Mouse (Mus musculus) stomach, embryonic 15.5 days (tissue): ENCODE data around the gene Olfr433. TPM values are rescaled to one million over a fixed set of nuclear protein-coding genes. Genes with fewer than 3 reads are reported as not detected.
A peak's percentile ranks its signal among the peaks of the same experiment; 100 is the strongest.
"Not testable (repeated sequence)": the region's sequence is repeated elsewhere in the genome, so short reads cannot be mapped to it uniquely, and the experiment has no call there.

Experiments used
- ATAC-seq: fragments of 200-750 bp; cut with Nextera tagmentation; 2 replicates; pipeline ENCODE4 v1.8.0; 2017; ENCODE audit warnings: low read depth, moderate number of reproducible peaks, moderate TSS enrichment; ENCODE audit not compliant: insufficient read depth, low FRiP score
- H3K27ac ChIP-seq: fragments of 300-500 bp; sonication (generic); 2 replicates; pipeline ENCODE4 v1.5.1; 2015; ENCODE audit warnings: mild to moderate bottlenecking, inconsistent platforms
- H3K27me3 ChIP-seq: fragments of 300-500 bp; sonication (generic); replicated peaks from 2 replicates; pipeline ENCODE4 v1.6.1; 2015; ENCODE audit warnings: inconsistent platforms
- H3K36me3 ChIP-seq: fragments of 300-500 bp; sonication (generic); 2 replicates; pipeline ENCODE4 v1.6.1; 2015; ENCODE audit warnings: inconsistent platforms
- H3K4me1 ChIP-seq: fragments of 300-500 bp; sonication (generic); 2 replicates; pipeline ENCODE4 v1.6.1; 2015; ENCODE audit warnings: inconsistent platforms
- H3K4me2 ChIP-seq: fragments of 300-500 bp; sonication (generic); 2 replicates; pipeline ENCODE4 v1.6.1; 2015; ENCODE audit warnings: mild to moderate bottlenecking, inconsistent platforms
- H3K4me3 ChIP-seq: fragments of 300-500 bp; sonication (generic); replicated peaks from 2 replicates; pipeline ENCODE4 v1.5.1; 2015; ENCODE audit warnings: inconsistent platforms
- H3K9ac ChIP-seq: fragments of 300-500 bp; sonication (generic); 2 replicates; pipeline ENCODE4 v1.6.1; 2015; ENCODE audit warnings: inconsistent platforms
- H3K9me3 ChIP-seq: fragments of 300-500 bp; sonication (generic); 2 replicates; pipeline ENCODE4 v1.6.1; 2016; ENCODE audit warnings: inconsistent platforms
- WGBS: fragments of 180-500 bp; shearing (Covaris S2); methylation state at CpG from one replicate; pipeline ENCODE4 v1.1.7; 2015; 5-methylcytosine and 5-hydroxymethylcytosine counted together
- polyA plus RNA-seq: library from polyadenylated mRNA; unstranded; fragments of >200 nt; fragmentation: Nextera tagmentation; extraction: Ambion mirVana; gene quantifications from 2 replicates; pipeline ENCODE4 v1.2.1, GENCODE M21; 2015

The Olfr433 gene
- 0.05 and 0.09 TPM in 2 replicates for polyA plus RNA-seq

DNA sequence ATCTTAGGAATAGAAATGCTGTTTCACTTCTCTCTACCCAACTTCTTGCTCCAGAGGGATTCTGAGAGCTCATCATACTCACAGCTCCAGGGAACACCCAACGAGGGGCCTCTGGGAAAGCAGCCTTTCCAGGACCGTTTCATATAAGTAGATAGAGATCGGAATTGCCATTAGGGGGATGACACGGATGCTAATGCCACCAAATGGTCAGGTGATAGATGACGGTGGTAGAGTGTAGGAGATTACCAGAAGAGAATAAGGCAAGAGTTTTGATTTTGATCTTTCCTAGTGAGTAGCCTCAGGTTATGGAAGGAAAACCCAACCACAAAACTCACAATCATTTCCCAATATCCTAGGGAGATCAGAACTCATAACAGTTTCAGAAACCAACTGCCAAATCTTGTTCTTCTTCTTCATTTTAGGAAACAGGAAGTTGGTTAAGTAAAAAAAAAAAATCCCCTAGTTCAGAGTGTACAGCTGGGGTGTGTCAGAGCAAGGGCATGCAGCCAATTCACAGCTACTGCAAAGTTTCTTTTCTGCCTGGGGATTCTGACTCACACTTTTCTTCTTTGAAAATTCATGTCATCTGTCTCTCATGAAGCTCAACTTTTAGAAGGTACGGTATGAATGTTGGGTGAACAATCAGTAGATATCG, at the start of gene Olfr433:
Gene Olfr433 (plus strand): TSS at position 183 of the 655 bp plus-strand sequence.
- ATAC-seq = peak; percentile 43; the same call in 1 of the 2 replicates
- no peaks in the 10 kb centered on the region for H3K4me1 ChIP-seq

DNA sequence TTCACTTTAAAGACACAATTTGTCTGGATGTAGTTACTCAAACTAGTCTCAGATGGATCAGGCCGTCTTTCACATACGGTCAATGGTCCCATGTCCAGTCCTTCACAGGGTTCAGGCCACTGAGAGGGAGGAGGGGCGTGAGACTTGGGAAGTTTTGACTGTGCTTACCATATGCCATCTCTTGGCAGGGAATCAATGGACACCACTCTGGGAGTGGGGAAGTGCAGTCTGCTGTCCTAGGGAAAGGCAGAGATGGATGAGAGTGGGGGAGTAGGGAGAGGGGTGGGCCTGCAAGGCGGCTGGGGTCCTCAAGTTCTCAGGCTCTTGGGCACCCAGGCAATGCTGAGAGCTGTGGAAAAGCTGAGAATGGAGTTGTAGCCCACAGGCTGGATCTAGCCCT, 45.5 kb upstream of the Olfr433 start:
- Histone ChIP-seq H3K9ac (no peak overlapping the region), H3K4me3 (no peak overlapping the region), H3K4me1 (no peaks in the 10 kb centered on the region), H3K4me2 (no peak overlapping the region), H3K27ac (no peak overlapping the region), H3K27me3 (no peaks in the 10 kb centered on the region), H3K36me3 (no peaks in the 10 kb centered on the region), H3K9me3 (no peaks in the 10 kb centered on the region)
- 85% methylated on average over 4 of the region's 4 CpGs for WGBS
- no peak for ATAC-seq

More for the DNA sequence above, at the start of gene Olfr433:
- H3K4me3 ChIP-seq = no peak within 1 kb of the TSS
- no peak within 1 kb of the TSS for H3K4me2 ChIP-seq
- H3K27me3 ChIP-seq = no peaks in the 10 kb centered on the region
- H3K9me3 ChIP-seq = no peaks in the 10 kb centered on the region
- WGBS = 61% methylated on average over 7 of the region's 7 CpGs
- H3K36me3 ChIP-seq = no peaks in the 10 kb centered on the region
- no peak within 1 kb of the TSS for H3K27ac ChIP-seq
- no peak within 1 kb of the TSS for H3K9ac ChIP-seq

DNA sequence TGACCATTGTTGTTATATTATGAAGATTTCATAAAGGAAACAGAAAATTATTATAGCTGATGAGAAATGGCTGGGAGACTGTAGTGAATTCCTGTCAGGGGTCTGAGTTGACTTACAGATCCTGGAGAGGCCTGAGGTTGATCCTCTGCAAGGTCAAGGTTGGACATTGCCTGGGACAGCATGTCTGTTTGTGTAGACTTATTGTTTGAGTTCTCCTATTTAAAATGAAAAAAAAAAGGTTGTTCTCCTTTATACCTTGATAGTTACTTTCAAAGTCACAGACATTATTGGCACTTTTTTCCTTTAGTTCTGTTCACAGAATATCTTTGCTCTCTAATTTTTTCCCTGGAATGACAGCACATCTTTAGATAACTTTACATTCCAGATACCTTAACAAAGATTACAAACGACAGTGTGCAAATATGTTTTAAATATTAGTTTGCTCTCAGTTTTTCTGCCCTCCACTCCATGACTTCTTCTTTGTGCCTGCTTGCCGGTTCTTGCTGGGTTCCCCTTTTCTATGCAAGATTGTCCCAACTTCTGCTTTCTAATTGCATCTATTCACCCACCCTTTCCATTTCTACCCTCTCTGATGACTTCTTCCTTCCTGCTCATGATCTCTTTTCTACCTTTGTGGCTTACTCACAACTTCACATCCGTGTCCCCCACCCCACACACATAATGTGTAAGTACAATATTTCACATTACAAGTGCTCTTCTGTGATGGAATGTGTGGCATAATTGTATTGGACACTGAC, 36.0 kb upstream of the Olfr433 start:
- H3K4me2 ChIP-seq, H3K27me3 ChIP-seq, H3K4me3 ChIP-seq, H3K9me3 ChIP-seq, H3K4me1 ChIP-seq, ATAC-seq, H3K27ac ChIP-seq, H3K36me3 ChIP-seq, H3K9ac ChIP-seq: not testable (repeated sequence)
- 58% methylated on average over 2 of the region's 3 CpGs for WGBS

DNA sequence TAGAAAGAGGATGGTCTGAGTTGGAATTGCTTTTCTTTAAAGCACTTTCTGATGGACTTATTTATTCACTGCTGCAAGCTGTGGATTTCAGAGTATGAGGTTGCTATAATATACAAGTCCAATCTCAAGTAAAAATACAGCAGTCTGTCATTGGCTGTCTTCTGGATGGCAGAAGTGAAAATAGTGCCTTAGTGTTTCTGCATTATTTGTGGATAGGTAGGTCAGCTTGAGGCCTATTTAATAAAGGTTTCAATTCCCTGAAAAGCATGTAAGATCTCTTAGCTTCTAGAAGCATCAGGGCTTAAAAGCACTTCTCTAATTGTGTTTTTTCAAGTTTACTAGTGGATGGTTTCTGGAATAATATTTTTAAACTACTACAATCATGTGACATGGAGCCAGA, 33.5 kb upstream of the Olfr433 start:
- ATAC-seq, H3K36me3 ChIP-seq, H3K4me3 ChIP-seq, H3K4me1 ChIP-seq, H3K27me3 ChIP-seq, H3K4me2 ChIP-seq, H3K9me3 ChIP-seq, H3K27ac ChIP-seq, H3K9ac ChIP-seq: not testable (repeated sequence)

DNA sequence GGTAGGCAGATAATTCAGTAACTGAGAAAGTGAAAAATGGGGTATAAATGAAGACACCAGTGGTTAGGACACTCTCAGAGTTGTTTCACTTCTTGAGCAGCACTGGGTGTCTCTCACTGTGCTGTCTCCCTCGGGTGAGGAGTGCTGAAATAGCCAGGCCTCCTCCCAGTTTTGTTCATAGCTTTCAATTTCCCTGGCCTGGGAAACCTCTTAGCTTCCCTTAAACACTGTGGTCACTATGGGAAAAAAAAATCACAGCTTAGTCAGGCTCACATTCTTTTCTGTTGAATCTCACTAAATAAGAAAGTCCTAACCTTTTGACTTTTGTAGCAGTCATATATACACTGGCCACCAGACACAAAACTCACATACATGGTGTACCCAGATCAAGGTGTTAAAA, 8.8 kb upstream of the Olfr433 start, which contains the start of gene Ifi205:
Gene Ifi205 (minus strand): TSS at position 113 of the 400 bp plus-strand sequence.
- WGBS = 27% methylated on average over 1 of the region's 1 CpGs

DNA sequence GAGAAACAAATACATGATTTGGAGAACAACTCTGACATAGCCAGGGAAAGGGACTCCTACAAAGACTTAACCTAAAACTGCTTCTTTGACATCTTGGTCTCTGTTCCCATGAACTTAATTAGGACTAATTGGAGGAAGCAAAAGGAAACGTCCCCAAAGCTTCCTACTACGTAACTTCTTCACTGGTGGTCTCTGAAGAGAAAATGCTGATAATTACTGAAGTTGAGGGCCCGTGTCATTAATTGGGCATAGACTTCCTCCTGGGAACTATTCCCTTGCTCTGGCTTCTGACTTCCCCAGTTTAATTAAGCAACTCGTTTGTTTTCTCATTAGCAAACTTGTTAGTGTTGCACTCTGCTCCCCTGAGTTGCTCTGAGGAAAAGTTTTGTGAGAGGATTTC, 4.7 kb upstream of the Olfr433 start:
- ATAC-seq = no peak
- WGBS = 71% methylated on average over 4 of the region's 4 CpGs
- H3K27me3 ChIP-seq = no peaks in the 10 kb centered on the region
- no peak overlapping the region for H3K9ac ChIP-seq
- no peak overlapping the region for H3K4me2 ChIP-seq
- H3K36me3 ChIP-seq = no peaks in the 10 kb centered on the region
- H3K4me1 ChIP-seq = no peaks in the 10 kb centered on the region
- H3K9me3 ChIP-seq = no peaks in the 10 kb centered on the region
- no peak overlapping the region for H3K4me3 ChIP-seq
- no peak overlapping the region for H3K27ac ChIP-seq

More for the DNA sequence above, 8.8 kb upstream of the Olfr433 start, which contains the start of gene Ifi205:
- H3K27ac ChIP-seq = no peak within 1 kb of the TSS
- no peak within 1 kb of the TSS for H3K4me3 ChIP-seq
- no peaks in the 10 kb centered on the region for H3K36me3 ChIP-seq
- H3K27me3 ChIP-seq = no peaks in the 10 kb centered on the region
- H3K9me3 ChIP-seq = no peaks in the 10 kb centered on the region
- no peak within 1 kb of the TSS for H3K9ac ChIP-seq
- H3K4me1 ChIP-seq = no peaks in the 10 kb centered on the region
- no peak within 1 kb of the TSS for H3K4me2 ChIP-seq
- ATAC-seq = no peak

DNA sequence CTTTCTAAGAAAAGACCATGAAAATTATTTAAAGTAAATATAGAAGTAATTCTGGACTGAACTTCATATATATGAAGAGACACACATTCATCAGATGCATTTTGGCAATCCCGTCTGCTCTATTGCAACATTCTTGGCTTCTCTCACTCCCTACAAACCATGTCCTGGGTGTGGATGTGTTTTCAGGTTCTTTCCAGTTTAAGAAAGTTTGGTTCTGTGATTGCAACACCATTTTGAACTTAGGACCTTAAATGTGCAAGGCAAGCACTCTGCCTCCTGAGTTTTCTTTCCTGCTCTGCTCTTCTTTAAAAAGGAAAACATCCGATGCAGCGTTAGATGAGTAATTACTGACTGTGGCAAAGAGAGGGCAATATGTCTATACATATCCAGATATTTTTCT, 2.0 kb upstream of the Olfr433 start:
- H3K27ac ChIP-seq = no peak overlapping the region
- no peaks in the 10 kb centered on the region for H3K9me3 ChIP-seq
- H3K4me1 ChIP-seq = no peaks in the 10 kb centered on the region
- no peaks in the 10 kb centered on the region for H3K36me3 ChIP-seq
- H3K27me3 ChIP-seq = no peaks in the 10 kb centered on the region
- H3K4me2 ChIP-seq = no peak overlapping the region
- ATAC-seq = no peak
- 71% methylated on average over 3 of the region's 3 CpGs for WGBS
- H3K9ac ChIP-seq = no peak overlapping the region
- H3K4me3 ChIP-seq = no peak overlapping the region

DNA sequence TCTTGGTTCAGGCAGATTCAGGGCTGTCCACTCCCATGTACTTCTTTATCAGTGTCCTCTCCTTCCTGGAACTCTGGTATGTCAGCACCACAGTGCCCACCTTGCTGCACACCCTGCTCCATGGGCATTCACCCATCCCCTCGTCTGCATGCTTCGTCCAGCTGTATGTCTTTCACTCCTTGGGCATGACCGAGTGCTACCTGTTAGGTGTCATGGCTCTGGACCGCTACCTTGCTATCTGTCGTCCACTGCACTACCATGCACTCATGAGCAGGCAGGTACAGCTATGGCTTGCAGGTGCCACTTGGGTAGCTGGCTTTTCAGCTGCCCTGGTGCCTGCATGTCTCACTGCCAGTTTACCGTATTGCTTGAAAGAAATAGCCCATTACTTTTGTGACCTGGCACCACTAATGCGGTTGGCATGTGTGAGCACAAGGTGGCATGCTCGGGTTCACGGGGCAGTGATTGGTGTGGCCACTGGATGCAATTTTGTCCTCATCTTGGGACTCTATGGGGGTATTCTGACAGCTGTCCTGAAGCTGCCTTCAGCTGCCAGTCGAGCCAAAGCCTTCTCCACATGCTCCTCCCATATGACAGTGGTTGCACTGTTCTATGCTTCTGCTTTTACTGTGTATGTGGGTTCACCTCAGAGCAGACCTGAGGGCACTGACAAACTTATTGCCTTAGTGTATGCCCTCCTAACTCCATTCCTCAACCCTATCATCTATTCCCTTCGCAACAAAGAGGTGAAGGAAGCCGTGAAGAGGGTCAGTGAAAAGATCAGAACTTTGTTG, 1.8 kb downstream of the Olfr433 start:
- not testable (repeated sequence) for H3K36me3 ChIP-seq, H3K4me2 ChIP-seq, H3K4me3 ChIP-seq, H3K27ac ChIP-seq, H3K9me3 ChIP-seq, H3K4me1 ChIP-seq, ATAC-seq, H3K9ac ChIP-seq, H3K27me3 ChIP-seq
- 88% methylated on average over 12 of the region's 12 CpGs for WGBS

DNA sequence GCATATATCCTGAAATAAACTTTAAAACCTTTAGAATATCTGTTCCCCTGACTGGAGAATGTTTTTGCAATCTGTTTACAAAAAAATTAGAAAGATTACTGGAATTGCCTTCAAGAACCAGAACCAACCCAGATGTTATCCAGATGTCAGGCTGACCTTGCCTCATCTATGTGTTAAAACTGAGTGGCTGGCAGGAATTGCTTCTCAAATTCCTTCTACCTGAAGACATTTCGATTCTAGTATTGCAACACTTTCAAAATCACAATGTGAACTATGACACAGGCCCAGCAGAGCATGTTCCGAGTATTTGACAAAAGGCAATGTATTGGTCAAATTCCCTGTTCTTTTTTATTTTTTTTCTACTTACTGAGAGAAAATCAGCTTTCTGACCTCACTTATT, 3.9 kb downstream of the Olfr433 start:
- WGBS = 60% methylated on average over 2 of the region's 2 CpGs
- ATAC-seq = no peak
- H3K4me1 ChIP-seq = no peaks in the 10 kb centered on the region
- H3K27me3 ChIP-seq = no peaks in the 10 kb centered on the region
- no peak overlapping the region for H3K4me2 ChIP-seq
- H3K4me3 ChIP-seq = no peak overlapping the region
- H3K27ac ChIP-seq = no peak overlapping the region
- no peaks in the 10 kb centered on the region for H3K9me3 ChIP-seq
- no peaks in the 10 kb centered on the region for H3K36me3 ChIP-seq
- no peak overlapping the region for H3K9ac ChIP-seq

DNA sequence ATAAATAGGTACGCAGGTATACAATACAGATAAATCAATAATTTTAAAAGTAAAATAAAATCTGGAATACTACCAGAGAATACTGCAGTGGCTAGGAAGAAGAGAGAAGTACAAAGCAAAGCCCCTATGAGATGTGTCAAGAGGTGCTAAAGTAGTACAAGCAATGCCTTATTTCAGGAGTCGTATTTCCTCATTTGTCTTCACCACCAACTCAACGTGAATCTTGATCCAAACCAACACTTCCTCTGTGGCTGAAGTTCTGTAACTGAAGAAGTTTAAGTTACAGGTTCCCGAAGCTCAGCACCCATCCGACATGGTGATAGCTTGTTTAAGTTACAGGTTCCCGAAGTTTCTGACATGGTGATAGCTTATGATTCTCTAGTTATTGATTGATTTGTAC, 7.7 kb downstream of the Olfr433 start:
- H3K4me1 ChIP-seq, H3K9ac ChIP-seq, H3K36me3 ChIP-seq, H3K4me2 ChIP-seq, H3K27ac ChIP-seq, H3K4me3 ChIP-seq, ATAC-seq, H3K27me3 ChIP-seq, H3K9me3 ChIP-seq: not testable (repeated sequence)
- 67% methylated on average over 6 of the region's 6 CpGs for WGBS

DNA sequence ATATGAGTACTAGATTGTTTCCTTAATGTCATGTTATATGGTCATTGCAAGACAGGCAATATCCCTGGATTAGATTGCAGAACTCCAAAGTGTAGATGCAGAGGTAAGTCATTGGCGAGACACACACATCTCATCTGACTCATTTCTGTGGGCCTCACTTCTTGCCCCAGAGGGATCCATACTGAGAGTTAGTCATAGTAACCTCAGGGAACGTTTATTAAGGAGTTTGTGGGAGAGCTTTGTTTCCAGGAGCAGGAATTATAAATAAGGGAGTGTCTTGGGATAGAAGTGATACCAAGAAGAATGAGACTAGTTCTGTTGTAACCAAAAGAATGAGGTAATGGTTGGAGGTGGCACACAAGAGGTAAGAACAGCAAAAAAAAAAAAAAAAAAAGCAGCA, 8.4 kb downstream of the Olfr433 start, which contains the start of gene Olfr432:
Gene Olfr432 (plus strand): TSS at position 313 of the 400 bp plus-strand sequence.
- H3K4me2 ChIP-seq = no peak within 1 kb of the TSS
- H3K4me3 ChIP-seq = no peak within 1 kb of the TSS
- no peaks in the 10 kb centered on the region for H3K36me3 ChIP-seq
- H3K27me3 ChIP-seq = no peaks in the 10 kb centered on the region
- no peaks in the 10 kb centered on the region for H3K4me1 ChIP-seq
- no peak within 1 kb of the TSS for H3K27ac ChIP-seq
- 64% methylated on average over 2 of the region's 2 CpGs for WGBS
- H3K9me3 ChIP-seq = no peaks in the 10 kb centered on the region
- H3K9ac ChIP-seq = no peak within 1 kb of the TSS
- no peak for ATAC-seq

DNA sequence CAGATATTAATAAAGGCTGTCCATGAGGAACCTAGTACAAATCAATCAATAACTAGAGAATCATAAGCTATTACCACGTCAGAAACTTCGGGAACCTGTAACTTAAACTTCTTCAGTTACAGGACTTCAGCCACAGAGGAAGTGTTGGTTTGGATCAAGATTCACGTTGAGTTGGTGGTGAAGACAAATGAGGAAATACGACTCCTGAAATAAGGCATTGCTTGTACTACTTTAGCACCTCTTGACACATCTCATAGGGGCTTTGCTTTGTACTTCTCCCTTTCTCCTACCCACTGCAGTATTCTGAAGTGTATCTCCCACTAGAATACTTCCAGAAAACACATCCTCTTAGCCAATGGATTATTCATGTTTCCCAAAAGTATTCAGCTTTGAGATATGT, 8.9 kb downstream of the Olfr433 start:
- not testable (repeated sequence) for H3K4me1 ChIP-seq, H3K36me3 ChIP-seq, H3K4me2 ChIP-seq, H3K4me3 ChIP-seq, H3K9ac ChIP-seq, ATAC-seq, H3K9me3 ChIP-seq, H3K27me3 ChIP-seq, H3K27ac ChIP-seq
- 44% methylated on average over 4 of the region's 4 CpGs for WGBS
